Mouse (Mus musculus) embryonic stem cell, embryonic (primary cell): Measurements from ENCODE around the gene Gpatch1.
"Not testable (repeated sequence)": the region's sequence is repeated elsewhere in the genome, so short reads cannot be mapped to it uniquely, and the experiment has no call there.

Experiments used
- CTCF ChIA-PET, 4 experiments: fragments of 300-600 bp in 2 of 4; fragments of 350-600 bp in 2 of 4; sonication (Branson Sonifier 250); formaldehyde crosslinking; loops; one replicate each; lab custom pipeline; 2022; ENCODE audit warnings: inconsistent platforms in 2 of 4; lab: Charles Lee
- POLR2A ChIA-PET, 4 experiments: fragments of 300-600 bp in 2 of 4; fragments of 350-600 bp in 2 of 4; sonication (Branson Sonifier 250); formaldehyde crosslinking; loops; one replicate each; lab custom pipeline; 2022; ENCODE audit warnings: antibody characterized with exemption in 4 of 4, inconsistent platforms in 1 of 4; lab: Charles Lee

The Gpatch1 gene

GRCm38 (mm10) chr7:35293464-35293863 is 24.8 kb downstream of the Gpatch1 start:
- CTCF ChIA-PET = interaction anchor here in 3 of 4 experiments (0.5 to 2.1 kb wide), 7 partner anchors 24 to 392 kb away, joined by 3 to 8 read pairs (median 4); partner anchors contain the start of genes Cep89 (in 1 of the 3) and Faap24 (in 1 of the 3)
- POLR2A ChIA-PET = interaction anchor here in 3 of 4 experiments (0.6 to 1.2 kb wide), 4 partner anchors 25 to 103 kb away, joined by 3 to 5 read pairs (median 3); partner anchors contain the start of genes Cep89 (in 1 of the 3), Faap24 (in 1 of the 3) and Gpatch1 (in 1 of the 3)

DNA sequence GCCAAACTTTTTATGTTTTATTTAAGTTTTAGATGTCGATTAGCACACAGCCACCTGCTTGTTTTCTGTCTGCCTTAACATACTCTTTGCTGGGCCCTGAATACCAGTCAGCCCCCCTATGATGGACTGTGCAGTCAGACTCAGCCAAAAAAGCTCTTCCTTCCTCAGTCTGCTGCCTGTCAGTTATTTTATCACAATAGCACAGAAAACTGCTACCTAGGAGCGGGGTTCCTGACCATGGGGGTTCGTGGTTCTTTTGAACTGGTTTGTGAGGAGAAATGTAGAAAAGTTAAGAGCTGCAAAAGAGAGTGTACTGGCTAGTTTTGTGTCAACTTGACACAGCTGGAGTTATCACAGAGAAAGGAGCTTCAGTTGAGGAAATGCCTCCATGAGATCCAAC is 39.3 kb downstream of the Gpatch1 start:
- POLR2A ChIA-PET = interaction anchor here in 2 of 4 experiments (0.7 to 1.4 kb wide), 2 partner anchors 9 to 138 kb away, joined by 3 to 4 read pairs; no protein-coding TSS in a partner anchor
- CTCF ChIA-PET = interaction anchor here in 2 of 4 experiments (0.6 to 0.9 kb wide), 2 partner anchors 12 to 20 kb away, joined by 3 read pairs; no protein-coding TSS in a partner anchor

DNA sequence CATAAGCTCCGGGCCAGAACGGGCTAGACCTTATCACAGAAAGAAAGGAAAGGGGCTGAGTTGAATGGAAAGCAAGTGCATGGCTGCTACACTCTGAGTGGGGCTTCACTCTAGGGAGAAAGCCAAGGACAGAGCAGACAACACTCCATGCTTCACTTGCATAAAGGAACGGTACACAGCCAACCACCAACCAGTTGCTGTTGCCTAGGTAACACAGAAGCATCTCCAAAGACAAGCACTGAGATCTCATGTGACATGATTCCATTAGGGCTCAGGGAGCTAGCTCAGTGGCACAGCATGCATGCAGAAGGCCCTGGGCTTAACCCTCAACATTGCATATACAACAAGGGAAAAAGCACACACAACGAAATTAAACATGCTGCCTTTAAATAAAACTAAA is 40.8 kb downstream of the Gpatch1 start:
- CTCF ChIA-PET = interaction anchor here in 1 of 4 experiments (2.0 kb wide), 1 partner anchor 109 kb away, joined by 8 read pairs; no protein-coding TSS in a partner anchor
- POLR2A ChIA-PET = interaction anchor here in 3 of 4 experiments (0.6 to 1.6 kb wide), 6 partner anchors 8 to 191 kb away, joined by 3 to 10 read pairs (median 4); partner anchors contain the start of gene Rhpn2 (in 1 of the 3)

DNA sequence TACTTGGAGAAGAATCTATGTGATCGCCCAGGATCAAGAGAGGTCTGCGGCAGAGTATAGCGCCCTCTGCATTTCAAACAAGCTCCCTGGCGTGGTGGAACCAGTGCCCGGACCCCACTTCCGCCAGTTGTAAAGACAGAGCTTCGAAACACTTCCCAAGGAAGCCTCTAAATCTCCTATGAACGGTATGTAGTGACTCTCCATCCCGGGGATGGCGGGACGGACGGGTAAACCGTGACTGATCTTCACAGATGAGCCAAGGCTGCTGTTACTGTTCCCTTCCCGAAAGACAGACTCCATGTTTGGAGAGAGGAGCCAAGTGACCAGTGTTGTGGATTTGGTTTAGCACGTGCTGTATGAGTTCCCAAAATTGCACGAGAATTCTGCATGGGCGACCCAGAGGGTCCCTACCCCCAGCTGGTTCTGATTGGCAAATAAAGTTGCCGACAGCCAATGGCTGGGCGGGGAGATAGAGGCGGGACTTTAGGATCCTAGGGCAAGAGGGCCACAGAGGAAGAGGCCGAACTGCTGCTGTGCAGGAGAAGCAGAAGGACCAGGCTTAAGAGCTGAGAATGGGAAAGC is 48.7 kb downstream of the Gpatch1 start:
- POLR2A ChIA-PET = interaction anchor here (0.6 to 1.8 kb wide), 22 partner anchors 8 to 458 kb away, joined by 3 to 9 read pairs (median 4); partner anchors contain the start of genes Faap24 (in 3 of the 4), Cep89 (in 2 of the 4), Rhpn2 (in 2 of the 4) and Rgs9bp (in 1 of the 4)
- CTCF ChIA-PET = interaction anchor here (0.5 to 3.8 kb wide), 22 partner anchors 10 to 1996 kb away, joined by 3 to 27 read pairs (median 4); partner anchors contain the start of genes Cep89 (in 1 of the 4), Faap24 (in 1 of the 4) and Rhpn2 (in 1 of the 4)

GRCm38 (mm10) chr7:35267841-35268240 is 50.4 kb downstream of the Gpatch1 start:
- ChIA-PET CTCF (interaction anchor here in 2 of 4 experiments (0.7 to 3.8 kb wide), 15 partner anchors 10 to 441 kb away, joined by 3 to 27 read pairs (median 3); partner anchors contain the start of genes Cep89 (in 1 of the 2) and Faap24 (in 1 of the 2)), POLR2A (interaction anchor here in 3 of 4 experiments (0.6 to 1.6 kb wide), 5 partner anchors 9 to 546 kb away, joined by 3 to 4 read pairs (median 4); partner anchors contain the start of genes Rhpn2 (in 2 of the 3), Cep89 (in 1 of the 3) and Faap24 (in 1 of the 3))

GRCm38 (mm10) chr7:35266666-35267065 is 51.6 kb downstream of the Gpatch1 start:
- POLR2A ChIA-PET = interaction anchor here in 1 of 4 experiments (0.8 to 1.6 kb wide), 5 partner anchors 8 to 231 kb away, joined by 3 to 4 read pairs (median 4); partner anchors contain the start of gene Rhpn2
- CTCF ChIA-PET = interaction anchor here (0.6 to 3.8 kb wide), 21 partner anchors 8 to 609 kb away, joined by 3 to 27 read pairs (median 3); partner anchors contain the start of genes Cep89 (in 2 of the 4), Faap24 (in 2 of the 4) and Rhpn2 (in 1 of the 4)

DNA sequence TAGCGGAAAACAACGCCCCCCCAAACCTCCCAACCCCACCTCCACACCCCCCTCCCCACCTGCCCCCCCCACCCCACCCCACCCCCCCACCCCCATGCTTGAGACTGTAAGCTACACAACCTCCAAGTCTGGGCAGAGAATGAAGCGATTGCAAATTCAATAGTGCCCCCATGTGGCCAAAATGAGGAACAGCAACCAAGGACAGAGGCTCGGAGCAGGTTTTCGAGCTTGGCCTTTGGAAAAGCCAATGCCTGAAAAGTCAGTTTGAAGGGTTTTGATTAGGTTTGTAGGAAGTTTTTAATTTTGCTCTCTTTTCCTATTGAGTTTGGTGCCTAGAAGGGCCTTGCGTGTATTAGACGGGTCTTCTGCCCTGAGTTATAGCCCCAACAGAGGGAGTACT is 53.5 kb downstream of the Gpatch1 start:
- POLR2A ChIA-PET = interaction anchor here in 2 of 4 experiments (0.7 to 1.3 kb wide), 3 partner anchors 10 to 132 kb away, joined by 3 read pairs; partner anchors contain the start of gene Cep89 (in 1 of the 2)
- CTCF ChIA-PET = interaction anchor here (0.5 to 1.8 kb wide), 52 partner anchors 9 to 588 kb away, joined by 3 to 9 read pairs (median 4); partner anchors contain the start of genes Faap24 (in 2 of the 4), Slc7a10 (in 2 of the 4) and Cep89 (in 1 of the 4)

DNA sequence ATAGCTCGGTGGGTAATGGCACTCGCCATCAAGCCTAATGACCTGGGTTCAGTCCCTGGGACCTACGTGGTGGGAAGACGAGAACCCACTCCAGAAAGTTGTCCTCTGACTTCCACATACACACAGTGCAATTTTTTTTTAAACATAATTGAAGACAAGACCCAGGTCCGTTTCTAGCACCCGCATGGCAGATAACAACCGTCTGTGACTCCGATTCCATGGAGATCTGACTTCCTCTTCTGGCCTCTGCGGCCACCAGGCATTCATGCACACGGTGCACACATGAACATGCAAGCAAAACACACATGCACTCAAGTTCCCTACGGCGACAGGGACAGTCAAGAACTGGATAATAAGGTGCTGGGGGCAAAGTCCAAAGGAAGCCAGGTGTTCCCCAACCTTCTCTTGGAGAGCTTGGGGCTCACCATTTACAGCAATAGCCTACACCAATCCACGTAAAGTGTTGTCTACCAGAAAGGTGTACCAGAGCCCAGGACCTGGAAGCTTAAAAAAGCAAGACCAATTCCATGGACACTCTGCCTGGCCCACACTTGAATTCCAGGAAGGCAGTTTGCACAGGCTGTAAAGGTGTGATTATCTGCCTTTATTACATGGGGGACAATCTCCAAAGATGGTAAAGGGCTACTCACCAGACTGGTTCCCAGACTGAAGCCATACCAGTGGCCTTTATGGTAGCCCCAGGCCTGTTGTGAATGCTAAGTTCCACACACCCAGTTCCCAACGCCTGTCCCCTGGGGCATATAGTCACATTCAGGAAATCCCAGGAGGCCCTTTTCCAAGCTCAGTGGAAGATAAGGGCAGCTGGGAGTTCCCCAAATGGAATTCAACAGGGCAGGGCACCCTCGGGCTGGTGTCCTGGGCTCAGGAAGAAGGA is 54.4 kb downstream of the Gpatch1 start:
- CTCF ChIA-PET = interaction anchor here (0.5 to 1.8 kb wide), 47 partner anchors 8 to 587 kb away, joined by 3 to 8 read pairs (median 4); partner anchors contain the start of genes Faap24 (in 2 of the 4), Slc7a10 (in 2 of the 4) and Cep89 (in 1 of the 4)
- POLR2A ChIA-PET = interaction anchor here (0.6 to 1.3 kb wide), 5 partner anchors 9 to 133 kb away, joined by 3 read pairs; partner anchors contain the start of gene Cep89 (in 1 of the 4)

DNA sequence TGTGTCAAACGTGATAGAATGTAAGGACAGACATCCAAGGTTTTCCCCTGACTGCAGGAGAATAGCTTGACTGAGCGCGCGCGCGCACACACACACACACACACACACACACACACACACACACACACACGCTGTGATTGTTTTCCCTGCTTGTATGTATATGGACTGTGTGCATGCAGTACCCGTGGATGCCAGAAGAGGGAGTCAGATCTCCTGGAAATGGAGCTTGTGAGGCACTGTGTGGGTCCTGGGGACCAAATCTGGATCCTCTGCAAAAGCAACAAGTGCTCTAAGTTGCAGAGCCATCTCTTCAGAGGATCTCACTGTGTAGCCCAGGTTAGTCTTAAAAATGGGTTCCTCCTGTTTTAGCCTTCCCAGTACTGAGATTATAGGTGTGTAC is 58.9 kb downstream of the Gpatch1 start:
- POLR2A ChIA-PET = interaction anchor here in 3 of 4 experiments (0.6 to 1.5 kb wide), 15 partner anchors 10 to 537 kb away, joined by 3 to 7 read pairs (median 3); partner anchors contain the start of genes Cebpg (in 1 of the 3) and Lrp3 (in 1 of the 3)
- CTCF ChIA-PET = interaction anchor here (0.6 to 3.5 kb wide), 63 partner anchors 9 to 633 kb away, joined by 3 to 27 read pairs (median 3); partner anchors contain the start of genes Cebpg (in 1 of the 4), Lrp3 (in 1 of the 4) and Rhpn2 (in 1 of the 4)

DNA sequence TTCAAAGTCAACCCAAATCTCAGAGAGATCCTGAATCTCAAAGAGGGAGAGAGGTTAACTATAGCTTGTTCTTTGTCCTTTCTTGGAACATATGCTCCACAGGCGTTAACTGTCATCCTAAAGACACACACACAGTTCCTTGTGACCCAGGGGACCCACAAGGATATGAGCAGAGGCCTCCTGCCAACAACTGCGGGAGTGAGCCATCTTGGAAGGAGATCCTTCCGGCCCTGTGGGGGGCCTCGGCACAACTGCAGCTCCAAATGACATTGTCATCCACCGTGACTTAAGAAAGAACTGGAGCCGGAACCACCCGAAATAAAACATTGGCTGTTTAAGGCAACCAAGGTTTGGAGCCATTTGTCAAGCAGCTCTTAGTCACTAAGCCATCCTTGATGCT is 59.9 kb downstream of the Gpatch1 start:
- ChIA-PET CTCF (interaction anchor here in 2 of 4 experiments (0.6 to 3.5 kb wide), 14 partner anchors 10 to 328 kb away, joined by 3 to 27 read pairs (median 4); partner anchors contain the start of gene Cebpg (in 1 of the 2)), POLR2A (interaction anchor here (0.5 to 1.7 kb wide), 7 partner anchors 9 to 378 kb away, joined by 3 to 8 read pairs (median 3); no protein-coding TSS in a partner anchor)

- POLR2A ChIA-PET = no interaction called here
- CTCF ChIA-PET = interaction anchor here in 3 of 4 experiments (0.6 to 1.4 kb wide), 10 partner anchors 13 to 438 kb away, joined by 3 to 9 read pairs (median 3); partner anchors contain the start of gene Slc7a10 (in 1 of the 3)
Observed at GRCm38 (mm10) chr7:35252041-35252558, 66.1 kb downstream of the Gpatch1 start.

- POLR2A ChIA-PET = interaction anchor here in 1 of 4 experiments (0.6 kb wide), 1 partner anchor 182 kb away, joined by 3 read pairs; no protein-coding TSS in a partner anchor
- CTCF ChIA-PET = not testable (repeated sequence)
Observed at GRCm38 (mm10) chr7:35237935-35238334, 80.3 kb downstream of the Gpatch1 start.

DNA sequence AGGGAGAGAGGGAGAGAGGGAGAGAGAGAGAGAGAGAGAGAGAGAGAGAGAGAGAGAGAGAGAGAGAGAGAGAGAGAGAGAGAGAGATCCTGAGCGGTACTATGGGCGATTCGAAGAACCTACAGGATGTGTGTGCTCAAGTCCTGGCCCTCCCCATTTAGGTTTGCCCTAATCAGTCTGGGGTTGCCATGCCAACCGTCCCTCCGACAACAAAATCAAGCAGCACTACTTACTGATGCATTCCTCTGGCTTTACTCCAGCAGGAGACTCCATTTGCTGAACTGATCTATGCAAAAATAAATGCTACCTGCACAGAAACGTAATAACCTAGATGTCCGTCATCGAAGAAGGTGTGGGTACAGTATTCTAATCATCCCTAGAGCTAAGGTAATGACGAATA is 82.9 kb downstream of the Gpatch1 start:
- ChIA-PET CTCF (interaction anchor here in 2 of 4 experiments (1.3 to 1.5 kb wide), 3 partner anchors 31 to 87 kb away, joined by 3 to 4 read pairs (median 4); no protein-coding TSS in a partner anchor), POLR2A (interaction anchor here in 2 of 4 experiments (0.6 to 2.8 kb wide), 10 partner anchors 21 to 966 kb away, joined by 3 to 10 read pairs (median 3); partner anchors contain the start of genes Cebpg (in 1 of the 2) and Lrp3 (in 1 of the 2))

- POLR2A ChIA-PET = interaction anchor here in 3 of 4 experiments (0.6 to 2.8 kb wide), 12 partner anchors 16 to 431 kb away, joined by 3 to 10 read pairs (median 3); partner anchors contain the start of genes Cebpg (in 1 of the 3), Lrp3 (in 1 of the 3) and Rhpn2 (in 1 of the 3)
- CTCF ChIA-PET = interaction anchor here (0.5 to 1.8 kb wide), 8 partner anchors 25 to 337 kb away, joined by 3 to 4 read pairs (median 3); no protein-coding TSS in a partner anchor
Observed at GRCm38 (mm10) chr7:35234361-35235245, 83.6 kb downstream of the Gpatch1 start.

- ChIA-PET POLR2A (interaction anchor here in 2 of 4 experiments (0.9 to 2.8 kb wide), 8 partner anchors 15 to 421 kb away, joined by 3 to 10 read pairs (median 4); partner anchors contain the start of genes Cebpg (in 1 of the 2), Chst8 (in 1 of the 2), Lrp3 (in 1 of the 2) and Rhpn2 (in 1 of the 2)), CTCF (interaction anchor here (0.5 to 1.8 kb wide), 7 partner anchors 26 to 383 kb away, joined by 3 to 9 read pairs (median 3); no protein-coding TSS in a partner anchor)
Observed at GRCm38 (mm10) chr7:35233861-35234260, 84.4 kb downstream of the Gpatch1 start.
